Mouse (Mus musculus): Measurements from ENCODE around the gene Igfbp3. TPM values are rescaled to one million over a fixed set of nuclear protein-coding genes. Genes with fewer than 3 reads are reported as not detected.

Gene Igfbp3
- polyA plus RNA-seq, 1 experiment from 2014 or later: 49.5 TPM

GRCm38 (mm10) chr11:7164416-7164815 is 49.3 kb downstream of the Igfbp3 start:
- no peak overlapping the region for H3K4me3 ChIP-seq (ENCODE audit: low read depth, low read length)
- WGBS: 81% methylated on average over 4 of the region's 4 CpGs
- no peak overlapping the region for H3K4me2 ChIP-seq (ENCODE audit: low read length)
- ATAC-seq (replicated peaks; ENCODE audit: low FRiP score, low TSS enrichment, low read depth) (no peak), DNase-seq (ENCODE audit: low spot score) (no peak)
- H3K4me1 ChIP-seq (replicated peaks; ENCODE audit: control insufficient read depth, insufficient read depth, low read length): peaks cover 13% of the 10 kb centered on the region; the same call in 1 of the 2 replicates
- H3K9me3 ChIP-seq (ENCODE audit: control insufficient read depth, low read length): no peaks in the 10 kb centered on the region
- no peaks in the 10 kb centered on the region for H3K27me3 ChIP-seq (replicated peaks; ENCODE audit: control insufficient read depth, insufficient read depth, low read length)
- H3K9ac ChIP-seq (ENCODE audit: low read length): no peak overlapping the region
- H3K27ac ChIP-seq (ENCODE audit: low read depth): no peak overlapping the region
- no peaks in the 10 kb centered on the region; the same call in 1 of the 2 replicates for H3K36me3 ChIP-seq (ENCODE audit: control insufficient read depth, insufficient read depth, low read length)

- DNase-seq (ENCODE audit: low spot score): peak; percentile 53
- Histone ChIP-seq H3K36me3 (ENCODE audit: control insufficient read depth, insufficient read depth, low read length) (no peaks in the 10 kb centered on the region; the same call in 1 of the 2 replicates), H3K27me3 (replicated peaks; ENCODE audit: control insufficient read depth, insufficient read depth, low read length) (no peaks in the 10 kb centered on the region), H3K4me2 (ENCODE audit: low read length) (no peak overlapping the region), H3K9me3 (ENCODE audit: control insufficient read depth, low read length) (no peaks in the 10 kb centered on the region), H3K27ac (ENCODE audit: low read depth) (no peak overlapping the region; the same call in 1 of the 2 replicates), H3K4me3 (ENCODE audit: low read depth, low read length) (no peak overlapping the region), H3K9ac (ENCODE audit: low read length) (no peak overlapping the region), H3K4me1 (replicated peaks; ENCODE audit: control insufficient read depth, insufficient read depth, low read length) (peaks cover 13% of the 10 kb centered on the region; the same call in 1 of the 2 replicates)
- peak; percentile 69; the same call in 1 of the 2 replicates for ATAC-seq (replicated peaks; ENCODE audit: low FRiP score, low TSS enrichment, low read depth)
- WGBS: 86% methylated on average over 8 of the region's 8 CpGs
Observed at GRCm38 (mm10) chr11:7161502-7162174, 52.1 kb downstream of the Igfbp3 start.

- DNase-seq (ENCODE audit: low spot score): peak; percentile 63
- ATAC-seq (replicated peaks; ENCODE audit: low FRiP score, low TSS enrichment, low read depth): peak; percentile 76
- H3K27ac ChIP-seq (ENCODE audit: low read depth): peak overlapping the region; percentile 69
Observed at GRCm38 (mm10) chr11:7160637-7161101, 53.1 kb downstream of the Igfbp3 start.

GRCm38 (mm10) chr11:7160146-7160545 is 53.6 kb downstream of the Igfbp3 start:
- ATAC-seq (replicated peaks; ENCODE audit: low FRiP score, low TSS enrichment, low read depth) (no peak), DNase-seq (ENCODE audit: low spot score) (peak; percentile 53)
- no peaks in the 10 kb centered on the region; the same call in 1 of the 2 replicates for H3K36me3 ChIP-seq (ENCODE audit: control insufficient read depth, insufficient read depth, low read length)
- peaks cover 13% of the 10 kb centered on the region; the same call in 1 of the 2 replicates for H3K4me1 ChIP-seq (replicated peaks; ENCODE audit: control insufficient read depth, insufficient read depth, low read length)
- H3K9me3 ChIP-seq (ENCODE audit: control insufficient read depth, low read length): no peaks in the 10 kb centered on the region
- 52% methylated on average over 6 of the region's 6 CpGs for WGBS
- no peak overlapping the region for H3K4me3 ChIP-seq (ENCODE audit: low read depth, low read length)
- peak overlapping the region; percentile 69 for H3K27ac ChIP-seq (ENCODE audit: low read depth)
- H3K27me3 ChIP-seq (replicated peaks; ENCODE audit: control insufficient read depth, insufficient read depth, low read length): no peaks in the 10 kb centered on the region
- H3K9ac ChIP-seq (ENCODE audit: low read length): no peak overlapping the region
- H3K4me2 ChIP-seq (ENCODE audit: low read length): no peak overlapping the region

More at GRCm38 (mm10) chr11:7160637-7161101, 53.1 kb downstream of the Igfbp3 start:
- H3K36me3 ChIP-seq (ENCODE audit: control insufficient read depth, insufficient read depth, low read length): no peaks in the 10 kb centered on the region; the same call in 1 of the 2 replicates
- no peaks in the 10 kb centered on the region for H3K27me3 ChIP-seq (replicated peaks; ENCODE audit: control insufficient read depth, insufficient read depth, low read length)
- no peak overlapping the region for H3K4me2 ChIP-seq (ENCODE audit: low read length)
- H3K4me3 ChIP-seq (ENCODE audit: low read depth, low read length): no peak overlapping the region
- peaks cover 13% of the 10 kb centered on the region; the same call in 1 of the 2 replicates for H3K4me1 ChIP-seq (replicated peaks; ENCODE audit: control insufficient read depth, insufficient read depth, low read length)
- H3K9me3 ChIP-seq (ENCODE audit: control insufficient read depth, low read length): no peaks in the 10 kb centered on the region
- 18% methylated on average over 4 of the region's 4 CpGs for WGBS
- H3K9ac ChIP-seq (ENCODE audit: low read length): no peak overlapping the region

DNA sequence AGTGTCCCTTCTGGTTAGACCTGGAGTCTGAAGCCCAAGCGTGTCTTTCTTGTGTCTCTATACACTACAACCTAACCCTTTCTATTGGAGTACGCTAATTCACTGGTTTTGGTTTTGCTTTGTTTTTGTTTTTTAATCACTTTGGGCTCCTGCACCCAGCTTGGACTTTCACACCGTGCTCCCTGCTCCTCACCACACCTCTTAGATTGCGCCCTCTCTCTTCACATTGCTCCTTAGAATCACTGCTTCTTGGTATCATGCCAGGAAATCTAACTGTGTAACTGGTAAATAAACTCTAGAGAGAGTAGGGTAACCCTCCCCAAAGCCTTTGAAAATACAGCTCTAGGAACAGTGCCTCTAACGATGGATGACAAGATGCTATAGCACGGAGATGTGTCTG is 55.5 kb downstream of the Igfbp3 start:
- H3K9me3 ChIP-seq (ENCODE audit: control insufficient read depth, low read length): no peaks in the 10 kb centered on the region
- 88% methylated on average over 6 of the region's 6 CpGs for WGBS
- H3K27ac ChIP-seq (ENCODE audit: low read depth): no peak overlapping the region
- ATAC-seq (replicated peaks; ENCODE audit: low FRiP score, low TSS enrichment, low read depth): no peak
- peaks cover 13% of the 10 kb centered on the region; the same call in 1 of the 2 replicates for H3K4me1 ChIP-seq (replicated peaks; ENCODE audit: control insufficient read depth, insufficient read depth, low read length)
- H3K4me2 ChIP-seq (ENCODE audit: low read length): no peak overlapping the region
- H3K27me3 ChIP-seq (replicated peaks; ENCODE audit: control insufficient read depth, insufficient read depth, low read length): no peaks in the 10 kb centered on the region
- H3K4me3 ChIP-seq (ENCODE audit: low read depth, low read length): no peak overlapping the region
- H3K9ac ChIP-seq (ENCODE audit: low read length): no peak overlapping the region
- no peaks in the 10 kb centered on the region; the same call in 1 of the 2 replicates for H3K36me3 ChIP-seq (ENCODE audit: control insufficient read depth, insufficient read depth, low read length)
- no peak for DNase-seq (ENCODE audit: low spot score)

GRCm38 (mm10) chr11:7156427-7156826 is 57.3 kb downstream of the Igfbp3 start:
- 52% methylated on average over 4 of the region's 4 CpGs for WGBS
- Histone ChIP-seq H3K9ac (ENCODE audit: low read length) (no peak overlapping the region), H3K4me1 (replicated peaks; ENCODE audit: control insufficient read depth, insufficient read depth, low read length) (peaks cover 13% of the 10 kb centered on the region; the same call in 1 of the 2 replicates), H3K36me3 (ENCODE audit: control insufficient read depth, insufficient read depth, low read length) (no peaks in the 10 kb centered on the region; the same call in 1 of the 2 replicates), H3K27ac (ENCODE audit: low read depth) (no peak overlapping the region), H3K9me3 (ENCODE audit: control insufficient read depth, low read length) (no peaks in the 10 kb centered on the region), H3K27me3 (replicated peaks; ENCODE audit: control insufficient read depth, insufficient read depth, low read length) (no peaks in the 10 kb centered on the region), H3K4me2 (ENCODE audit: low read length) (no peak overlapping the region), H3K4me3 (ENCODE audit: low read depth, low read length) (no peak overlapping the region)
- DNase-seq (ENCODE audit: low spot score): no peak
- no peak for ATAC-seq (replicated peaks; ENCODE audit: low FRiP score, low TSS enrichment, low read depth)

Other genes with a start within 250 kb of the Igfbp3 start
- 1.9 and 2.1 TPM in 2 replicates for gene Adcy1, start 150.4 kb downstream of the Igfbp3 start, polyA plus RNA-seq (2014; fragmentation: Nextera tagmentation; extraction: Ambion mirVana)
- not detected in 2 replicates for gene Gm11985, start 25.4 kb downstream of the Igfbp3 start, polyA plus RNA-seq (2014; fragmentation: Nextera tagmentation; extraction: Ambion mirVana)
- 0.15 and 0.57 TPM in 2 replicates for gene Igfbp1, start 16.1 kb downstream of the Igfbp3 start, polyA plus RNA-seq (2014; fragmentation: Nextera tagmentation; extraction: Ambion mirVana)